Mouse (Mus musculus) testis, adult 2 months (tissue): ENCODE data around the gene Hnrnpa0.

Experiments
- CTCF ChIP-seq: fragments of 200-500 bp; IDR thresholded peaks from 2 replicates; pipeline ENCODE4 v1.5.1; 2012; ENCODE audit warnings: low read depth, mild to moderate bottlenecking, inconsistent platforms, low read length, moderate library complexity; ENCODE audit not compliant: control insufficient read depth, insufficient read depth, insufficient replicate concordance
- POLR2A ChIP-seq: fragments of 200-500 bp; IDR thresholded peaks from 2 replicates; pipeline ENCODE4 v1.6.1; 2012; ENCODE audit warnings: low read depth, mild to moderate bottlenecking, inconsistent platforms, low read length, moderate library complexity; ENCODE audit not compliant: control insufficient read depth

- TF ChIP-seq CTCF (no peak), POLR2A (no peak)
Observed at GRCm38 (mm10) chr13:58113061-58113900, 15.1 kb downstream of the Hnrnpa0 start, which contains the start of gene Klhl3.
